Mouse (Mus musculus): Measurements from ENCODE around the gene Eya2. TPM values are rescaled to one million over a fixed set of nuclear protein-coding genes. Genes with fewer than 3 reads are reported as not detected.

Gene Eya2
- polyA plus RNA-seq, 1 experiment = 0.12 TPM

- Histone ChIP-seq H3K79me2 (ENCODE audit: control insufficient read depth, insufficient read depth) (no peaks in the 10 kb centered on the region), H3K4me3 (no peak overlapping the region), H3K27me3 (ENCODE audit: control insufficient read depth, insufficient read depth, insufficient read length) (peaks cover 22% of the 10 kb centered on the region), H3ac (ENCODE audit: control insufficient read depth, insufficient read length) (no peak overlapping the region), H3K36me3 (ENCODE audit: control insufficient read depth, insufficient read depth) (no peaks in the 10 kb centered on the region), H3K4me2 (ENCODE audit: low read depth) (no peak overlapping the region)
- TF ChIP-seq POLR2AphosphoS2 (IDR thresholded peaks at IDR 0.05; ENCODE audit: insufficient read length, low read depth) (no peak), E2F4 (IDR thresholded peaks at IDR 0.05; ENCODE audit: insufficient read depth) (no peak), SRF (IDR thresholded peaks at IDR 0.05; ENCODE audit: control insufficient read depth, insufficient read length, low read depth) (no peak)
Observed at GRCm38 (mm10) chr2:165584563-165584962, 10.3 kb upstream of the Eya2 start.

- no peak overlapping the region for H3K4me2 ChIP-seq (ENCODE audit: low read depth)
- peaks cover 41% of the 10 kb centered on the region for H3K27me3 ChIP-seq (ENCODE audit: control insufficient read depth, insufficient read depth, insufficient read length)
- H3K79me2 ChIP-seq (ENCODE audit: control insufficient read depth, insufficient read depth) = no peaks in the 10 kb centered on the region
- no peak for TF ChIP-seq TCF12 (IDR thresholded peaks at IDR 0.05; ENCODE audit: insufficient read depth, poor library complexity, severe bottlenecking)
- TF ChIP-seq CEBPB (IDR thresholded peaks at IDR 0.05; ENCODE audit: insufficient read depth, poor library complexity, severe bottlenecking) = no peak
- no peak for TF ChIP-seq MYOD1 (IDR thresholded peaks at IDR 0.05; ENCODE audit: control insufficient read depth in 1 of 3, insufficient read length in 2 of 3, low read depth in 2 of 3)
- TF ChIP-seq POLR2AphosphoS2 (IDR thresholded peaks at IDR 0.05; ENCODE audit: insufficient read length, low read depth) = no peak
- no peak for TF ChIP-seq TCF3 (IDR thresholded peaks at IDR 0.05; ENCODE audit: insufficient read length, low read depth)
- no peaks in the 10 kb centered on the region for H3K36me3 ChIP-seq (ENCODE audit: control insufficient read depth, insufficient read depth)
- no peak overlapping the region for H3K4me3 ChIP-seq
- no peak overlapping the region for H3ac ChIP-seq (ENCODE audit: control insufficient read depth, insufficient read length)
Observed at GRCm38 (mm10) chr2:165590742-165591141, 4.1 kb upstream of the Eya2 start.

- Histone ChIP-seq H3K27me3 (ENCODE audit: control insufficient read depth, insufficient read depth, insufficient read length) (peaks cover 43% of the 10 kb centered on the region), H3K79me2 (ENCODE audit: control insufficient read depth, insufficient read depth) (no peaks in the 10 kb centered on the region), H3K4me3 (no peak overlapping the region), H3ac (ENCODE audit: control insufficient read depth, insufficient read length) (no peak overlapping the region), H3K4me2 (ENCODE audit: low read depth) (no peak overlapping the region), H3K36me3 (ENCODE audit: control insufficient read depth, insufficient read depth) (no peaks in the 10 kb centered on the region)
- TF ChIP-seq CEBPB (IDR thresholded peaks at IDR 0.05; ENCODE audit: insufficient read depth, poor library complexity, severe bottlenecking) = no peak
- no peak for TF ChIP-seq MAX (IDR thresholded peaks at IDR 0.05; ENCODE audit: low read depth)
- TF ChIP-seq TCF12 (IDR thresholded peaks at IDR 0.05; ENCODE audit: insufficient read depth, poor library complexity, severe bottlenecking) = no peak
- TF ChIP-seq REST (IDR thresholded peaks at IDR 0.05; ENCODE audit: insufficient read depth, insufficient read length) = no peak
- no peak for TF ChIP-seq MYOG (IDR thresholded peaks at IDR 0.05; ENCODE audit: control insufficient read depth in 1 of 3, insufficient read depth in 1 of 3, insufficient read length in 2 of 3, low read depth in 2 of 3)
Observed at GRCm38 (mm10) chr2:165593763-165594162, 1.1 kb upstream of the Eya2 start.

GRCm38 (mm10) chr2:165595676-165596070 is 841 bp downstream of the Eya2 start:
- no peaks in the 10 kb centered on the region for H3K36me3 ChIP-seq (ENCODE audit: control insufficient read depth, insufficient read depth)
- H3K27me3 ChIP-seq (ENCODE audit: control insufficient read depth, insufficient read depth, insufficient read length) = peaks cover 43% of the 10 kb centered on the region

GRCm38 (mm10) chr2:165596141-165596540 is 1.3 kb downstream of the Eya2 start:
- Histone ChIP-seq H3K79me2 (ENCODE audit: control insufficient read depth, insufficient read depth) (no peaks in the 10 kb centered on the region), H3K4me2 (ENCODE audit: low read depth) (no peak overlapping the region), H3ac (ENCODE audit: control insufficient read depth, insufficient read length) (no peak overlapping the region), H3K4me3 (no peak overlapping the region), H3K36me3 (ENCODE audit: control insufficient read depth, insufficient read depth) (no peaks in the 10 kb centered on the region), H3K27me3 (ENCODE audit: control insufficient read depth, insufficient read depth, insufficient read length) (peaks cover 45% of the 10 kb centered on the region)
- TF ChIP-seq CEBPB (IDR thresholded peaks at IDR 0.05; ENCODE audit: insufficient read depth, poor library complexity, severe bottlenecking) (no peak), POLR2A (IDR thresholded peaks at IDR 0.05; ENCODE audit: insufficient read length, low read depth) (no peak), MYOD1 (IDR thresholded peaks at IDR 0.05; ENCODE audit: control insufficient read depth in 1 of 3, insufficient read length in 2 of 3, low read depth in 2 of 3) (no peak), USF1 (IDR thresholded peaks at IDR 0.05; ENCODE audit: low read depth) (no peak), TCF3 (IDR thresholded peaks at IDR 0.05; ENCODE audit: insufficient read length, low read depth) (no peak), POLR2AphosphoS2 (IDR thresholded peaks at IDR 0.05; ENCODE audit: insufficient read length, low read depth) (no peak)

More at GRCm38 (mm10) chr2:165595676-165596070, 841 bp downstream of the Eya2 start:
- no peaks in the 10 kb centered on the region for H3K79me2 ChIP-seq (ENCODE audit: control insufficient read depth, insufficient read depth)
- no peak overlapping the region for H3K4me2 ChIP-seq (ENCODE audit: low read depth)
- TF ChIP-seq POLR2A (IDR thresholded peaks at IDR 0.05; ENCODE audit: insufficient read length, low read depth) = no peak
- no peak for TF ChIP-seq REST (IDR thresholded peaks at IDR 0.05; ENCODE audit: insufficient read depth, insufficient read length)
- TF ChIP-seq CEBPB (IDR thresholded peaks at IDR 0.05; ENCODE audit: insufficient read depth, poor library complexity, severe bottlenecking) = no peak
- no peak for TF ChIP-seq SRF (IDR thresholded peaks at IDR 0.05; ENCODE audit: control insufficient read depth, insufficient read length, low read depth)
- TF ChIP-seq E2F4 (IDR thresholded peaks at IDR 0.05; ENCODE audit: insufficient read depth) = no peak
- TF ChIP-seq POLR2AphosphoS2 (IDR thresholded peaks at IDR 0.05; ENCODE audit: insufficient read length, low read depth) = no peak
- TF ChIP-seq TCF12 (IDR thresholded peaks at IDR 0.05; ENCODE audit: insufficient read depth, poor library complexity, severe bottlenecking) = no peak
- TF ChIP-seq USF1 (IDR thresholded peaks at IDR 0.05; ENCODE audit: low read depth) = no peak
- TF ChIP-seq MAX (IDR thresholded peaks at IDR 0.05; ENCODE audit: low read depth) = no peak
- no peak for TF ChIP-seq TCF3 (IDR thresholded peaks at IDR 0.05; ENCODE audit: insufficient read length, low read depth)
- TF ChIP-seq MYOD1 (IDR thresholded peaks at IDR 0.05; ENCODE audit: control insufficient read depth in 1 of 3, insufficient read length in 2 of 3, low read depth in 2 of 3) = no peak
- no peak for TF ChIP-seq MYOG (IDR thresholded peaks at IDR 0.05; ENCODE audit: control insufficient read depth in 1 of 3, insufficient read depth in 1 of 3, insufficient read length in 2 of 3, low read depth in 2 of 3)
- no peak overlapping the region for H3K4me3 ChIP-seq
- no peak overlapping the region for H3ac ChIP-seq (ENCODE audit: control insufficient read depth, insufficient read length)
